Mouse (Mus musculus) skeletal muscle tissue, postnatal 0 days (tissue): Measurements from ENCODE around the gene Gpr108. TPM values are rescaled to one million over a fixed set of nuclear protein-coding genes. Genes with fewer than 3 reads are reported as not detected.

Experiments
- microRNA-seq, 2 experiments: library from miRNA; unstranded; fragments of <30 nt; microRNA quantifications; one replicate each; pipeline ENCODE4; 2016
- polyA plus RNA-seq: library from polyadenylated mRNA; unstranded; fragments of >200 nt; fragmentation: Nextera tagmentation; extraction: Ambion mirVana; gene quantifications from 2 replicates; pipeline ENCODE4 v1.2.1, GENCODE M21; 2015

The Gpr108 gene
- polyA plus RNA-seq: 25.9 and 31.3 TPM in 2 replicates

DNA sequence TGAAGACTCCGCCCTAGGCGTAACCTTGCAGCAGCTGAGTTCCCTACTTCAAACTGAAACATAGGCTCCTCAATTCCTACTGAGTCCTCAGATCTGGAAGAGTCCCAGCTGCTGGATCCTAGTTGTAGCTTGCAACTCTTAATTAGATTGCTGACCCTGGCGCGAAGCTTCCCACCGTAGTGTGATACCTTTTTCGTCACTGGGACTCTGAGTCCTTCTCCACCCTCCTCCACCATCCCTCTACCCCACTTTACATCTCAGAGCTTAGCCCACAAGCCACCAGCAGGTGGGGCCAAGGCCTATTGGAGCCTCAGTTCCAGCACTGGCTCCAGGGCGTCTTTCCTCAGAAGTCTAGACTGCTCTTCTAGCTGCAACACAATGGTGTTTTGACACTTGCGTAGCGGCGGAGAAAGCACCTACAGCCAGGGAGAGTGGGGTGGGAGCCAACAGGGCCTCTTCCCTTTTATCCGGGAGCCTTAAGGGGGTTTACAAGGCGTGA is at the start of gene Gpr108:
Gene Gpr108, minus strand, starts transcription at position 246 of the 499 bp plus-strand sequence.

DNA sequence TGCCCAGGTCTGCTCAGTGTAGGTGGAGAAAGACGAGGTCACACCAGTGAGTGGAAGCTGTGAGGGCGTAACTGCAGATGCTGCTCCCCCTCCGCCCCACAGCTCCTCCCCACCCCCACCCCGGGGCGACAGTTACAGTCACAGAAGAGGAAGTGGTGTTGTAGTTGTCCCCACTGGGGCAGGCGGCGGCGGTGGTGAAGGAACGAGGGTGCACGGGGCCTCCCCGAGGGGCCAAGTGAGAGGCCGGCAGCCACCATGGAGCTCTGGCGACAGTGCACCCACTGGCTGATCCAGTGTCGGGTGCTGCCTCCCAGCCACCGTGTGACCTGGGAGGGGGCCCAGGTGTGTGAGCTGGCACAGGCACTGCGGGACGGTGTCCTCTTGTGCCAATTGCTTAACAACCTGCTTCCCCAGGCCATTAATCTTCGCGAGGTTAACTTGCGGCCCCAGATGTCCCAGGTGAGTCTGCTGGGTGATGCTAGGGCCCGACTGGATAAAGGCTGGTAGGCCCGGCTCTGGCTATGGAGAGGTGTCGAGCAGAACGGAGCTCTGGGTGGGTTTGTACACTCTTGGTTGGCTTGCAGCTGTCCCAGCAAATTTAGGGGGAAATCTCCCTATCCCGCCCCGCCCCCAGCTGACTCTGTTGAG is 30.8 kb upstream of the Gpr108 start, which contains the start of gene Vav1:
Gene Vav1, plus strand, starts transcription at position 158 of the 648 bp plus-strand sequence.

GRCm38 (mm10) chr17:57249186-57250181 is 1.2 kb upstream of the Gpr108 start, which contains the start of gene Trip10:
Trip10 (plus strand) TSS chr17:57249455.

DNA sequence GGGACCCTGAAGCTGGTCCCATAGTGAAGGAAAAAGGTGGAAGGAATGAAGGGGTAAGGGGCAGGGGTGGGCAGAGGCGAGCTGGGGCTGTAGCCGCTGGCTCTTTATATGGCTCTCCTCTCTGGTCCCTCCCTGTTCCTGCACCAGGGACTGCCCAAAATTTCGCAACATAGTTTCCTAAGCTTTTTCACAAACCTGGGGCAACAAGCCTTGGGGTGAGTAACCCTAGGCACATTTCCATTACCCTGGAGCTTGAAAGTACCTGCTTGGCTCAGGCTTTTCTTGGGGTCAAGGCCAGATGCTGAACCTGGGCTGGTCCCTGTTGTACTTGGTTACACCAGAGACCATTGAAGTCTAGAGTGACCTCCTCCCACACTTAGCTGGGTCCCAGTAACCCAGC is 20.2 kb downstream of the Gpr108 start, which contains the start of gene C3:
Gene C3, minus strand, starts transcription at position 123 of the 400 bp plus-strand sequence.

DNA sequence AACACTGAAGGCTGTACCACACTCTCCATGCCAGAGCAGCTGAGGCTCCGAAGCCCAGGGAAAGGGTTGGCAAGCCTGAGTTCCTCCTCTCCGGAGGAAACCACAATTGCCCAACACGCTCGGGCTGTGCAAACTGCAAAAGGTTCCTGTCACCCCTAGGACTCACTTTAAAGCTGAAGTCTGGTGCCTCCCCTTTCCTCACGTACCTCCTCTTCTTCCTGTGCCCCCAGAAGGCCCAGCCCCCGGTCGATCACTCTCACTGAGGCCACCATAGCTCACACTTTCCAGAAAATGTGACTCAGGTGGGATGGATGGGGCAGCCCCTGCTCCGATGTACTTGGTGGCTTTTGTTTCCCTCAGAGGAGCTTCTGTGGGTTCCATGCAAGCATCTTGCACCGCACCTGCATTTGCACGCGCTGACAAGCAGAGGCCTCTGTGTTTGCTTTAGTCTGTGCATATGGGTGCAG is 54.2 kb downstream of the Gpr108 start, which contains the start of gene Tnfsf14:
Gene Tnfsf14, minus strand, starts transcription at position 137 of the 467 bp plus-strand sequence.

Small RNA genes within 50 kb of the gene (microRNA-seq; reads per million reads assigned to microRNA genes)
- gene Mir6978: 0 reads per million in 2 experiments

Other genes with a start within 250 kb of the Gpr108 start
- 0.41 and 0.46 TPM in 2 replicates for gene Pspn, start 248.4 kb downstream of the Gpr108 start, polyA plus RNA-seq
- 28.6 and 38.6 TPM in 2 replicates for gene Gtf2f1, start 237.2 kb downstream of the Gpr108 start, polyA plus RNA-seq
- gene Gm17949, start 237.0 kb downstream of the Gpr108 start, polyA plus RNA-seq: 0.28 and 0.33 TPM in 2 replicates
- 13.9 and 15.7 TPM in 2 replicates for gene Khsrp, start 216.9 kb downstream of the Gpr108 start, polyA plus RNA-seq
- gene Slc25a41, start 206.8 kb downstream of the Gpr108 start, polyA plus RNA-seq: not detected in 2 replicates
- 0.68 and 1.1 TPM in 2 replicates for gene Crb3, start 189.3 kb downstream of the Gpr108 start, polyA plus RNA-seq
- gene Slc25a23, start 188.6 kb downstream of the Gpr108 start, polyA plus RNA-seq: 4.2 and 5.2 TPM in 2 replicates
- gene Dennd1c, start 169.9 kb downstream of the Gpr108 start, polyA plus RNA-seq: 0.86 and 2.1 TPM in 2 replicates
- 2.0 and 3.6 TPM in 2 replicates for gene Tubb4a, start 160.7 kb downstream of the Gpr108 start, polyA plus RNA-seq
- gene Tnfsf9, start 143.1 kb downstream of the Gpr108 start, polyA plus RNA-seq: 1.1 and 1.5 TPM in 2 replicates
- not detected in 2 replicates for gene Cd70, start 98.7 kb downstream of the Gpr108 start, polyA plus RNA-seq
- gene Tnfsf14, start 54.3 kb downstream of the Gpr108 start, polyA plus RNA-seq: 0.13 TPM in 1 of 2 replicates, not detected in the other
- gene C3, start 20.3 kb downstream of the Gpr108 start, polyA plus RNA-seq: 4.3 and 53.1 TPM in 2 replicates
- 41.2 and 47.7 TPM in 2 replicates for gene Trip10, start 1.0 kb upstream of the Gpr108 start, polyA plus RNA-seq
- 1.5 and 1.9 TPM in 2 replicates for gene Vav1, start 30.7 kb upstream of the Gpr108 start, polyA plus RNA-seq
- 6.4 and 7.1 TPM in 2 replicates for gene Adgre1, start 110.2 kb upstream of the Gpr108 start, polyA plus RNA-seq